Mouse (Mus musculus): ENCODE results near the gene Asic1.
"Not testable (repeated sequence)": the region's sequence is repeated elsewhere in the genome, so short reads cannot be mapped to it uniquely, and the experiment has no call there.

Gene Asic1

DNA sequence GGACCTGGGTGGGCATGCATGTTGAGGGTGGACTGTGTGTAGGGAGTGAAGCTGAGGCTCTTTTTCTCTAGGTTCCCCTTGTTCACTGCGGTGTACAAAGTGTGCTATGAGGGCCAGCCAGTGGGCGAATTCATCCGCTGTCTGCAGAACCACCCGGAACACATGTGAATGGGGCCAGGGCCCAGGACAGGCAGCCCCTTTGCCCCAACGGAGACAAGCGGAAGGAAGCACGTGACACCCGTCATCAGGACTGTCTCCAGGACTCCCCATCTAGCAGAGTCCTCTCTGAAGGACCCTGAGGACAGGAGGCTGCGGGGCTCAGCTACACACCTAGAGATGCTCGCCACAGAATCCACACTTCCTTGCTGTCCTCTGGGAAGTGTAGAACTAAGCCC is 52.9 kb downstream of the Asic1 start:
- no peak for DNase-seq

DNA sequence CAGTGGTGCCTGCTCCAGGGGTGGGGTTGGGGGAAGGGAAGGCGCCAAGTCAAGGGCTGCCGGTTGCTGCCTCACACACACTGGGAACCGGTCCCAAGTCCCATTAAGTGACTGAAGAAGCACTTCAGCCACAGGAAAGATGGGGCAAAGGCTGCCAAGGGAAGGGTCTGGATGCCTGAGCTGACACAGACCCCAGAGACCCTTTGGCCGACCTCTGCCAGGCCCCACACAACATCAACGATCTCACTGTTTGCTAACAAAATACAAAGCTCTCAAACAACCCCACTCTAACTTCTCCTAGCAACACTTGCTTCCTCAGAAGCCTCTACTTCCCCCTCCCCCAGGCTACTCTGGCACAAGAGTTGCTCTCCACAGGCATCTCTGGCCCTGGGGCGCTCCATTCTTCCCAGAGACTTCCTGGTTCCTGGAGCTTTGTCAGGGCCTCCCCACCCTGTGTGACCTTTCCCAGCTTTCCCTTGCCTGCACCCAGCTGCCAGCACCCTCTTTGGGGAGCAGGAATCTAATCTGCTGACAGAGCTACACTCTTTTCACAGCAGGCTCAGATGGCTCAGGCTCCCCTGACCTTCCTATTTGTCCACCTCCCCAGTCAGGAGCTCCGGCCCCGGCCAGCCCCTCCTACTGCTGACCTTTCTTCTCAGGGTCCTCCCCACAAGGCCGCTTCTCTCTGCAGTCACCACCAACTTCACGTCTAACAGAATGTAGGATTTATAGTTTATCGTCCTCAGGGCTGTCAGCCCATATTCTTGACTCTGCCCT is 53.5 kb downstream of the Asic1 start:
- peak; percentile 69 to 74 for DNase-seq

DNA sequence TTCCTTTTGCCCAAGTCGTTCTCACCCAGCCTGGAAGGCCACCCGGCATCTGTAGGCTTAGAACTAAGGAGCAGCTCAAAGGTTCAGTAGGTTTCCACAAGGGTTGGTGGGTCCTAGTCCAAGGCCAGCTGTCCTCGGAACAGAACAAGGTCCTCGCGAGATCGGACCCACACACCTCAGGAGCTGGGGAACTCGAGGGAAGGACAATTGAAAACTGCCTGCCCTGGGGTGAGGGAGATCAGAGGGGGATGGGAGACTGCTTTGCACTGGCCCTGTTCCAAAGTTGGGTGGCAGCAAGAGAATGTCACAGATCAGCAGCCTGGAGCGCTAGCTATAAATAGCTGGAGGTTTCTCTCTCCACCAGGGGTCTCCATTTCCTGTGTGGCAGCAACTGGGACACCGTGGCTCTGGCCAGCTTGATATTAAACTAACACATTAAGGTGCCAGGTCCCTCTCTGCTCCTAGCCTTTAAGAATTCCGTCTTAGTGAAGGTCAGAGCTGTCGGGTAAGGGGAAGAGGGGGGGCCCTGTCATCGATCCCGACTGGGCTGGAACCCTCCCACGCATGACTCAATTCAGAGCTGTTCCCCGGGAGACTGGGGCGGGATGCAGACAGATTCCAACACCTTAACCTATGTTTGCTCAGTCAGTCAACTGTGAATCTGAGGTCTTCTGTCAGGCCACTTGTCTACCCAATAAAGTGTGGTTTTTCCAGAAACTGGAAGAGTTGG is 54.3 kb downstream of the Asic1 start:
- DNase-seq, result peak; percentile 85 to 88

GRCm38 (mm10) chr15:99725341-99726155 is 55.4 kb downstream of the Asic1 start, which contains the start of gene Cox14:
Cox14 (plus strand) TSS chr15:99725618.
- DNase-seq, result peak; percentile 97 to 98

DNA sequence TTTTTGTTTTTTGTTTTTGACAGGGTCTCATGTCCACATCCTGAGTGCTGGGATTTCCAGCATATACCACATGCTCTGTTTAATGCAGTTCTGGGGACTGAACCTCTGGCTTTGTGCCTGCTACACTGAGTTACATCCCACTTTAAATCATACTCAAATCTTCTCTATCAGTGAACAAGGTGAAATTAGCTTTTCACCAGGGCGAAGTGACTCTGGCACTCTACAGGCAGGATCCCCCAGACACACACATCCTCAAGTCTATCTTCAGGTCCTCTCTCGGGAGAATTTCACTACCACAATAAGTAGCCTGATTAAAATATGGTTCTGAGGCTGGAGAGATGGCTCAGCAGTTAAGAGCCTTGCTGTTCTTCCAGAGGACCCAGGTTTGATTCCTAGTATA is 56.4 kb downstream of the Asic1 start:
- DNase-seq, result no peak

- not testable (repeated sequence) for DNase-seq
Observed at GRCm38 (mm10) chr15:99727039-99727438, 56.9 kb downstream of the Asic1 start.

DNA sequence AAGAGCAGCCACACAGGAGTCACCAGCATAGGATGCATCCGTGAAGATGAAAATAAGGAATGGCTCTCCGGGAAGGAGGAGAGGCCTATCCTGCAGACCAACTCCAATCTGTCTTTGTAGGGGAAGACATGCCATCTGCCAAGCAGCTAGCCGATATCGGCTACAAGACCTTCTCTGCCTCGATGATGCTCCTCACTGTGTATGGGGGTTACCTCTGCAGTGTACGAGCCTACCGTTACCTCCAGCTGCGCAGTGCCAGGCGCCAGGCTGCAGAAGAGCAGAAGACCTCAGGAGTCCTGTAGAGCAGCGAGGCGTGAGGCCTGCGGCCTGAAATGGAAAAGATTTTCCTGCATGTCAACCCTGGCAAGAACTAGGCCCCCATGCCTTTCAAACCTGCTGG is 57.4 kb downstream of the Asic1 start:
- no peak for DNase-seq

DNA sequence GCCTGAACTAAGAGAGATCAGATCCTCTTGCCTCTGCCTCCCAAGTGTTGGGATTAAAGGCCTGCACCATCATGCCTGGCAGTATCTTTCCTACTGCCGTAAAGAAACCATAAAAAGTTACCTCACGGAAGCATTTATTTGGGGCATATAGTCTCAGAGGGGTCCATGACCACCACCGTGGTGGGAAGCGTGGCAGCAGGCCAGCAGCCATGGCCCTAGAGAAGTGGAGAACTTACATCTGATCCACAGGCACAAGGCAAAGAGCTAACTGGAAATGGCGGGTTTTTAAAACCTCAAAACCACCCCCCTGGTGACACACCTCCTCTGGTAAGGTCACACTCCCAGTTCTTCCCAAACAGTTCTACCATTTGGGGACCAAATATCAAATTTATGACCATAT is 58.0 kb downstream of the Asic1 start:
- DNase-seq, result no peak

DNA sequence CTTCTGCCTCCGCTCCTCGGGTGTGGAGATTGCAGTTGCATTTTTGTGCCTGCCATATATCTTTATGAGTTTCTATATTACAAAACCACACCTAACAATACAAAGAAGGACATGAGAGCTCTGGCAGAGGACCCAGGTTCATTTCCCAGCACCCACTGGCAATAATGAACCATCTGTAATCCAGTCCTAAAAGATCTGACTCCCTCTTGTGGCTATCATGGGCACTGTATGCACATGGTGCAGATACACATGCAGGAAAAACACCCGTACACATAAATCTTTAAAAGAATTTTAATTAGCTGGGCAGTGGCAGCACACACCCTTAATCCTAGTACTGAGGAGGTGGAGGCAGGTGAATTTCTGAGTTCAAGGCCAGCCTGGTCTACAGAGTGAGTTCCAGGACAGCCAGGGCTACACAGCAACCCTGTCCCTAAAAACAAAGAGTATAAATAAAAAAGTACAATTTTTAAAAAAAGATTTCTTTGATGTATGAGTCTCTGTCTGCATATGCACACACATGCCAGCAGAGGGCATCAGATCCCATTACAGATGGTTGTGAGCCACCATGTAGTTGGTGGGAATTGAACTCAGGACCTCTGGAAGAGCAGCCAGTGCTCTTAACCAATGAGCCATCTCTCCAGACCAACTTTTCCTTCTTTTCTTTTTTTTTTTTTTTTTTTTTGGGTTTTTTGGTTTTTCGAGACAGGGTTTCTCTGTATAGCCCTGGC is 59.1 kb downstream of the Asic1 start:
- DNase-seq, result no peak

DNA sequence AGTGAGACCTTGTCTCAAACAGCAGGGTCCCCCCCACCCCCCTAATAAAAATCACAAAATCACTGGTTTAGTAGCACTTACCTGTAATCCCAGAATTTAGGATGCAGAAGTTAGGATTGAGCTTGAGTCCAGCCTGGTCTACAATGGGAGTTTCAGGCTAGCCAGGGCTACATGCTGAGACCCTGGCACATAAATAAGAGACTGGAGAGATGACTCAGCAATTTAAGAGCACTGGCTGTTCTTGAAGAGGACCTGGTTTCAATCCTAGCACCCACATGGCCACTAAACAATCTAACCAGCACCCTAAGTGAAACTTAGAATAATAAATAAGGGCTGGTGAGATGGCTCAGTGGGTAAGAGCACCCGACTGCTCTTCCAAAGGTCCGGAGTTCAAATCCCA is 61.0 kb downstream of the Asic1 start:
- no peak for DNase-seq

DNA sequence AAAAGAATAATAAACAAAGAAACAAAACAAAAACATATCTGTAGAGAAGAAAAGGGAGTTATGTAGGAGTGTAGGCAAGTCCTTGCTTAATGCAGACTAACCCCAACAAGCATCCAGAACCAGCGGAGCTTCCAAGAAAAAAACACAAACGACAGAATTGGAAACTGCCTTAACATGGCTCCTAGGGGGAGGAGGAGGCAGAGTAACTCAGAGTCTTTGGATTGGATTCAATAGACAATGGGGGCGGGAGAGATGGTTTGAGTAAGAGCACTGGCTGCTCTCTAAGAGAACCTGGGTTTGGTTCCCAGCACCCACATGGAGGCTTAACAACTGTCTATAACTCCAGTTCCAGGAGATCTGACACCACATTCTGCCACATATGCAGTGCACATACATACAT is 61.5 kb downstream of the Asic1 start:
- DNase-seq, result no peak

GRCm38 (mm10) chr15:99733186-99733585 is 63.0 kb downstream of the Asic1 start:
- no peak for DNase-seq

DNA sequence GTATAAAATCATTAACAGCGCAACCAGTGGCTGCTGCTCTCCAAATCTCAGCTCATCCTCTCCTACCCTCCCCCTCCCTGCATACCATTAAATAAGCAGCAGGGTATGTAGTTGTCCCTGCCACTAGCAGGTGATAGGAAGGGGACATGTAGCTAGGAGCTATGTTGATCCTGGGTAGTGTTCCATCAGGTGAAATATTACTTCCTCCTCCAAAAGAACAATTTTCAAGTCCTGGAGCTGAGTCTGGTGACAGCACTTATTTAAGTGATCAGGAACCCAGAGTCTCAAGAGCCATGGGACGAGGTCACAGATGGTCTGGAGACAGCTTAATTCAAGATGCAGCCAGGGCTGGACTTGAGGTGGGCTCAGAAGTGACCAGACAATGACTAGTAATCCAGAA is 65.5 kb downstream of the Asic1 start:
- DNase-seq, result peak; percentile 100

DNA sequence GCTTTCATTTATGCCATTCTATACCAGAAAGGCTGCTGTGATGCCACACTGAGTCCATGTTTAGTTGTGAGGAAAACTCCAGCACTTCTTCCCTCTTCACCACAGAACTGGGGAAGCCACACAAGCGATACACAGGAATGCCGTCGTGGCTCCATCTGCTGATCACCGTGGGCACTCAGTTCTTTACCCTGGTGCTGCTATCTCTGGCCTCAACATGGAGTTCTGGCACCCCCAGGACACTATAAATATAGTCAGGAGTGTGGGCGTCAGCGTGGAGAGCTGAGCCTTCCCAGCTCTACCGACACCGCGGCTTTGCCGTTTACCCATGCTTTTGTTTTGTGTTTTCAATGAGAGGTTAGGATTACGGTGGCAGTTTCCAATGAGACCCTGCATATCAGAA is 66.5 kb downstream of the Asic1 start:
- no peak for DNase-seq

DNA sequence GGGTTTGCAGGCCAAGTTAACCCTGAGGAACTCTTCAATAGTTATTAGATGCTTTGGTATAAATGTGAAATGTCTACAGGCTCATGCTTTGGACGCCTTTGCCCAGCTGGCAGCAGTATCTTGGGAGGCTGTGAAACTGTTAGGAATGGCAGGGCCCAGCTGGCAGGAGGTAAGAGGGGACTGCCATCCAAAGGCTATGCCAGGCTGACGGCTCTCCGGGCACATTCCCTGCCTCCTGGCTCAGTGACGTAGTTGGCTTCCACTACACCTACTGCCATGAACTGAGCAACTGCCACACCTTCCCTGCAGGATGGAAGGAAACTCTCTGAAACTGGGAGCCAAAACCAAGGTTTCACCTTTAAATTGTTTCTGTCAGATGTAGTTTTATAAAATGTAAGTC is 70.1 kb downstream of the Asic1 start:
- no peak for DNase-seq
